Mouse (Mus musculus) CH12.LX (cell line): ENCODE measurements around the gene Fn1.

Source experiments
- BHLHE40 ChIP-seq: IDR thresholded peaks from 2 replicates; pipeline ENCODE4 v1.6.1; 2011; ENCODE audit warnings: mild to moderate bottlenecking, low read depth, low read length, improper control_type of control experiment
- CHD1 ChIP-seq: IDR thresholded peaks from 2 replicates; pipeline ENCODE4 v1.6.1; 2012; ENCODE audit warnings: low read depth, low read length, improper control_type of control experiment, inconsistent platforms
- CTCF ChIP-seq, 2 experiments: IDR thresholded peaks in 1 of 2; conservative IDR thresholded peaks in 1 of 2; 2 replicates each; pipeline ENCODE4 v1.5.1; 2011 to 2012; ENCODE audit warnings: low read depth in 2 of 2, low read length in 2 of 2, improper control_type of control experiment in 1 of 2, inconsistent platforms in 1 of 2, mild to moderate bottlenecking in 1 of 2, moderate library complexity in 1 of 2
- ELF1 ChIP-seq: IDR thresholded peaks from 2 replicates; pipeline ENCODE4 v1.6.1; 2014; ENCODE audit warnings: low read depth, mild to moderate bottlenecking, inconsistent platforms, low read length, improper control_type of control experiment
- JUND ChIP-seq: conservative IDR thresholded peaks from 2 replicates; pipeline ENCODE4 v1.6.1; 2011; ENCODE audit warnings: low read depth, low read length, improper control_type of control experiment
- MAX ChIP-seq: IDR thresholded peaks from 2 replicates; pipeline ENCODE4 v1.6.1; 2011; ENCODE audit warnings: low read length, improper control_type of control experiment
- MYC ChIP-seq: IDR thresholded peaks from 2 replicates; pipeline ENCODE4 v1.6.1; 2011; ENCODE audit warnings: low read depth, mild to moderate bottlenecking, improper control_type of control experiment, low read length
- NELFE ChIP-seq: IDR thresholded peaks from 2 replicates; pipeline ENCODE4 v1.6.1; 2011; ENCODE audit warnings: low read depth, low read length, improper control_type of control experiment
- NRF1 ChIP-seq: IDR thresholded peaks from 2 replicates; pipeline ENCODE4 v1.6.1; 2014; ENCODE audit warnings: low read depth, mild to moderate bottlenecking, inconsistent platforms, low read length, improper control_type of control experiment, moderate library complexity
- POLR2A ChIP-seq: IDR thresholded peaks from 2 replicates; pipeline ENCODE4 v1.6.1; 2011; ENCODE audit warnings: low read depth, mild to moderate bottlenecking, improper control_type of control experiment, low read length

DNA sequence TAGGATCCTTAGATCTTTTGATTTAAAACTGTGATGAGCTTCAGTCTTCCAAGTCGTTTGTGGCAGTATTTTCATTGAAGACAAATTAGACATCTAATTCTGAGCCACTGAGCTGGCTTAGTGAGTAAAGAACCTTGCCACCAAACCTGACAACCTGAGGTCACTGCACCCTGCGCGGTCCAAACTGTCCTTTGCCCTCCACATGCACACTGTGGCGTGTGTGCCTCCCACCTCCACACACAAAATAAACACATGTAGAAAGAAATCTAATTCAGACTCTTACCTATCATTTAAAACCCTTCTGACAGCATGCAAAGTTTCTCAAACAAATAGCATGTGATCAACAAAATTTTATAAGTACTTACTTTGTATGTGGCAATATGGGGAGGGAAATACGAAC lies 6.2 kb downstream of the Fn1 start:
- TF ChIP-seq CTCF (conservative IDR thresholded peaks at IDR 0.05 in 1 of 2, IDR thresholded peaks at IDR 0.05 in 1 of 2; ENCODE audit: low read depth in 2 of 2, low read length in 2 of 2): no peak
- no peak for TF ChIP-seq BHLHE40
- no peak for TF ChIP-seq ELF1
- TF ChIP-seq CHD1: no peak
- no peak for TF ChIP-seq MYC
- no peak for TF ChIP-seq JUND
- TF ChIP-seq POLR2A: no peak
- TF ChIP-seq MAX: no peak
- TF ChIP-seq NELFE: no peak
- TF ChIP-seq NRF1: no peak
